Mouse (Mus musculus) limb, embryonic 10.5 days (tissue): ENCODE data around the gene Eya3. TPM values are rescaled to one million over a fixed set of nuclear protein-coding genes. Genes with fewer than 3 reads are reported as not detected.
A peak's percentile ranks its signal among the peaks of the same experiment; 100 is the strongest.
"Not testable (repeated sequence)": the region's sequence is repeated elsewhere in the genome, so short reads cannot be mapped to it uniquely, and the experiment has no call there.

Source experiments
- DNase-seq: peaks from one replicate; pipeline ENCODE4 v3.0.0-alpha.2; 2017; ENCODE audit warnings: low spot score
- H3K27ac ChIP-seq: fragments of 300-500 bp; sonication (generic); 2 replicates; pipeline ENCODE4 v1.5.1; 2016; ENCODE audit warnings: mild to moderate bottlenecking
- H3K27me3 ChIP-seq: fragments of 300-500 bp; sonication (generic); 2 replicates; pipeline ENCODE4 v1.6.1; 2016; ENCODE audit warnings: low read depth, mild to moderate bottlenecking; ENCODE audit not compliant: poor library complexity, severe bottlenecking
- H3K36me3 ChIP-seq: fragments of 300-500 bp; sonication (generic); 2 replicates; pipeline ENCODE4 v1.6.1; 2016; ENCODE audit warnings: mild to moderate bottlenecking, moderate library complexity
- H3K4me1 ChIP-seq: fragments of 300-500 bp; sonication (generic); 2 replicates; pipeline ENCODE4 v1.6.1; 2016
- H3K4me3 ChIP-seq: fragments of 300-500 bp; sonication (generic); 2 replicates; pipeline ENCODE4 v1.5.1; 2016; ENCODE audit warnings: mild to moderate bottlenecking, moderate library complexity
- H3K9me3 ChIP-seq: fragments of 300-500 bp; sonication (generic); replicated peaks from 2 replicates; pipeline ENCODE4 v1.6.1; 2016; ENCODE audit warnings: mild to moderate bottlenecking
- WGBS: fragments of 180-500 bp; shearing (Covaris S2); methylation state at CpG from one replicate; pipeline ENCODE4 v1.1.7; 2016; 5-methylcytosine and 5-hydroxymethylcytosine counted together
- polyA plus RNA-seq: library from polyadenylated mRNA; unstranded; fragments of >200 nt; fragmentation: Nextera tagmentation; extraction: Ambion mirVana; gene quantifications from 2 replicates; pipeline ENCODE4 v1.2.1, GENCODE M21; 2016

Gene Eya3
- 41.9 and 43.0 TPM in 2 replicates for polyA plus RNA-seq

DNA sequence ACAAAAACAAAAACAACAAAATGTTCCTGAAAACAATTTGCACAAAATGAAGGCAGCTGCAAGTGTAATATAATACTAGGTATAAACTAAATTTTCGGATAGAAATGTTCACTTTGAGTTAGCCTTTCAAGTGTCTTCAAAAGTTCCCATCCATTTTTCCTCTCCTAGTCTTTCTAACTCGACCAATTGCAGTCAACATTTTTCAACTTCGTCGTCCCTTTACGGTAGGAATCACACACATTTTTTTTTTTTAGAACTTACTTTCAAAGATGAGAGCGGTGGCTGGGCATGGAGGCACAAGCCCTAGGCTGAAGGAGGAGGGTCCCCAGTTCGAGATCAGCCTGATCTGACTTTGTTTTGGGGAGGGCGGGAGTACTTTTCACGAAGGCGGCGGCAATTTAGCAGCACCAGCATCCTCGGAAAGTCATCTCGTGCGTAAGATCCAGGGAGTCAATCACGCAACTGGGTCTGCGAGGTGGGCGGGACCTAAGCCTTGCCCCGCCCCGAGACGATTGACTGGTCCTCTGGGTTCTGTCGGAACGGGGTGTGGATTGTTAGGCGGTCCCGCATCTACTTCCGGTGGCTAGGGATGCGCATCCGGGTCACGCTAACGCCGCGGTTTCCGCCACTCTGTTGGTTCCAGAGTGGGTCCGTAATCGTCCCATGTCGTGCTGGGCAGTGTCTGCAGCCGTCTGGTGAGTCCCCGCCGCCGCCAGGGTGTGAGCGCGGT, at the start of gene Eya3:
Gene Eya3 (plus strand): TSS at position 527 of the 730 bp plus-strand sequence.
- Histone ChIP-seq H3K36me3 (peaks cover 26% of the 10 kb centered on the region), H3K27me3 (no peaks in the 10 kb centered on the region), H3K4me1 (peaks cover 15% of the 10 kb centered on the region), H3K4me3 (peak within 1 kb of the TSS; percentile 80), H3K9me3 (no peaks in the 10 kb centered on the region), H3K27ac (peak within 1 kb of the TSS; percentile 88)
- under 1% methylated on average over 41 of the region's 41 CpGs for WGBS
- DNase-seq, result peak; percentile 97

DNA sequence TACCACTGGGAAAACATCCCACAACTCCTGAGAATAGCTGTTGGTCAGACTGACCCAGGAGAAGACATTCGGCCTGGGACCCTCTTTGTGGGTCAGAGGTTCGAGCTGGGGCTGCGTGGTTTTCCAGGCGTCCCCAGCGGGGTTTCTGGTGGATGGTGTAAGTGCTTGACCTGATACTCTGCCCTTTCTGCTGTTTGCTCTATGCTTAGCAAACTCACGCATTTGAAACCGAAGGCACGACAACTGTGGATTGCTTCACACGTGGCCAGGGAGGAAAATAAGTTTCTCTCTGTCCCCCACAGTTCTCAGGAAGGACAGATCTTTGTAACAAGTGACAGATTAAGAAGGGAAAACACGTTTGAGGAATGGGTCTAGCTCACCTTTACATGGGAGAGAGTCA, 48.1 kb upstream of the Eya3 start:
- Histone ChIP-seq H3K27me3 (no peaks in the 10 kb centered on the region), H3K27ac (no peak overlapping the region), H3K36me3 (no peaks in the 10 kb centered on the region), H3K4me3 (no peak overlapping the region), H3K9me3 (no peaks in the 10 kb centered on the region), H3K4me1 (no peaks in the 10 kb centered on the region)
- DNase-seq, result no peak
- WGBS, result 87% methylated on average over 10 of the region's 10 CpGs

DNA sequence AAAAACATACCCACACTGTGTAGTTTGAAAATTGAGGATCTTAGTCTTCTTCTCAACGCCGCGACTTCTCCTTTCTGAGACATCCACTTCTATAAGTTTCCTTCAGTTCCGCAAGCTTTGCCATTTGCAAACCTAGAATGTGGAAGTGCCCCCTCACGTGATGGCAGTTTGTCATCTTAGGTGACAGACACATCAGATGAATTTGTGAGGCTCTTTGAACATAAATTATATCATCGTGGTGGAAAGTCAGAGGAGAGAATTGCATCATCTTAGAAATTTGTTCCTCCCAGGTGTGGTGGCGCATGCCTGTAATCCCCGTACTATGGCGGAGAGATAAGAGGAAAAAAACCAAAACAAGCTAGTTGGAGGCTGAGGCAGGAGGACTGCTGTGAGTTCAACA, 45.8 kb upstream of the Eya3 start:
- no peaks in the 10 kb centered on the region for H3K4me1 ChIP-seq
- WGBS, result 94% methylated on average over 9 of the region's 9 CpGs
- no peak for DNase-seq

GRCm38 (mm10) chr4:132594191-132594590, 44.6 kb upstream of the Eya3 start:
- DNase-seq, result no peak
- no peaks in the 10 kb centered on the region for H3K36me3 ChIP-seq
- no peak overlapping the region for H3K27ac ChIP-seq
- WGBS, result 44% methylated on average over 4 of the region's 4 CpGs
- no peak overlapping the region for H3K4me3 ChIP-seq
- no peaks in the 10 kb centered on the region for H3K9me3 ChIP-seq
- no peaks in the 10 kb centered on the region for H3K4me1 ChIP-seq
- no peaks in the 10 kb centered on the region for H3K27me3 ChIP-seq

More for the DNA sequence above, 45.8 kb upstream of the Eya3 start:
- no peaks in the 10 kb centered on the region for H3K9me3 ChIP-seq
- no peaks in the 10 kb centered on the region for H3K27me3 ChIP-seq
- no peaks in the 10 kb centered on the region for H3K36me3 ChIP-seq
- no peak overlapping the region for H3K4me3 ChIP-seq
- H3K27ac ChIP-seq, result no peak overlapping the region

DNA sequence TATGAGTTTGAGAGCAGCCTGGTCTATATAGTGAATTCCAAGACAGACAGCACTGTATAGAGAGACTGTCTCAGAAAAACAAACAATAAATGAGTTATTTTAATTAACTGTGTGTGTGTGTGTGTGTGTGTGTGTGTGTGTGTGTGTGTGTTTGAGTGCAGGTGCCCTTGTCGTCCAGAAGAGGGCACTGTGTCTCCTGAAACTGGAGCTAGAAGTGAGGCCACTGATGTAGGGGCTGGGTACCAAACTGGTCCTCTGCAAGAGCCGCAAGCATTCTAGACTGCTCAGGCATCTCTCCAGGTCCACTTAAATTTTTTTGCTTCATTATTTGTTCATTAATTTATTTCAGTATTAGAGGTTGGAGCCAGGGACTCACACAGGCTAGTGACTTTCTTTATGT, 39.9 kb upstream of the Eya3 start:
- H3K9me3 ChIP-seq, result no peaks in the 10 kb centered on the region
- H3K27me3 ChIP-seq, result no peaks in the 10 kb centered on the region
- H3K36me3 ChIP-seq, result no peaks in the 10 kb centered on the region
- peaks cover 4% of the 10 kb centered on the region; the same call in 1 of the 2 replicates for H3K4me1 ChIP-seq
- WGBS, result 91% methylated on average over 2 of the region's 2 CpGs
- no peak overlapping the region for H3K4me3 ChIP-seq
- no peak for DNase-seq
- H3K27ac ChIP-seq, result no peak overlapping the region

DNA sequence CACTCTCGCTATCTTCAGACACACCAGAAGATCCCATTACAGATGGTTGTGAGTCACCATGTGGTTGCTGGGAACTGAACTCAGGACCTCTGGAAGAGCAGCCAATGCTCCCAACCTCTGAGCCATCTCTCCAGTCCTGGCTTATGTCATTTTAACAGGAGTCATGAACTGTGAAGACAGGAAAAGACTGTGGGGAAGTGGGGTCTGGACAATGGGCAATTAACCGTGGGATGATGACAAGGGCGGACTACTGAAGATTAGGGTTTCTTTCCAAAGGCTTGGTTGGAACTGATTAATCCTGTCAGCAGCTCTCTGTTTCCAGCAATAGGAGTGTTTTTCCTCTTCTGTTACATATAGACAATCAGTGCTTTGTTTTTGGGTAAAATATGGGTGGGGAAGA, 39.0 kb upstream of the Eya3 start:
- no peak overlapping the region for H3K27ac ChIP-seq
- H3K36me3 ChIP-seq, result no peaks in the 10 kb centered on the region
- H3K9me3 ChIP-seq, result no peaks in the 10 kb centered on the region
- DNase-seq, result no peak
- H3K27me3 ChIP-seq, result no peaks in the 10 kb centered on the region
- 93% methylated on average over 3 of the region's 3 CpGs for WGBS
- no peak overlapping the region for H3K4me3 ChIP-seq
- H3K4me1 ChIP-seq, result peaks cover 4% of the 10 kb centered on the region; the same call in 1 of the 2 replicates

GRCm38 (mm10) chr4:132600465-132600864, 38.3 kb upstream of the Eya3 start:
- Histone ChIP-seq H3K4me3 (no peak overlapping the region), H3K27me3 (no peaks in the 10 kb centered on the region), H3K36me3 (no peaks in the 10 kb centered on the region), H3K4me1 (peaks cover 4% of the 10 kb centered on the region; the same call in 1 of the 2 replicates), H3K9me3 (no peaks in the 10 kb centered on the region), H3K27ac (no peak overlapping the region)
- no peak for DNase-seq
- WGBS, result 86% methylated on average over 6 of the region's 6 CpGs

DNA sequence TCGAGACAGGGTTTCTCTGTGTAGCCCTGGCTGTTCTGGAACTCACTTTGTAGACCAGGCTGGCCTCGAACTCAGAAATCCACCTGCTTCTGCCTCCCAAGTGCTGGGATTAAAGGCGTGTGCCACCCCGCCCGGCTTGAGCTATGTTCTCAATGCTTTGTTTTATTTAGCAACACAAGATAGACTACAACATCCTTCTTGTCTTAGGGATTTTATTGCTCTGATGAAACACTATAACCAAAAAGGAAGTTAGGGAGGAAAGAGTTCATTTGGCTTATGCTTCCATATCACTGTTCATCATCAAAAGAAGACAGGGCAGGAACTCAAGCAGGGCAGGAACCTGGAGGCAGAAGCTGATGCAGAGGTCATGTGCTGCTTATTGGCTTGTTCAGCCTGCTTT, 37.5 kb upstream of the Eya3 start:
- H3K27me3 ChIP-seq, H3K36me3 ChIP-seq, DNase-seq, H3K27ac ChIP-seq, H3K9me3 ChIP-seq, H3K4me3 ChIP-seq, H3K4me1 ChIP-seq: not testable (repeated sequence)
- WGBS, result 97% methylated on average over 4 of the region's 5 CpGs

DNA sequence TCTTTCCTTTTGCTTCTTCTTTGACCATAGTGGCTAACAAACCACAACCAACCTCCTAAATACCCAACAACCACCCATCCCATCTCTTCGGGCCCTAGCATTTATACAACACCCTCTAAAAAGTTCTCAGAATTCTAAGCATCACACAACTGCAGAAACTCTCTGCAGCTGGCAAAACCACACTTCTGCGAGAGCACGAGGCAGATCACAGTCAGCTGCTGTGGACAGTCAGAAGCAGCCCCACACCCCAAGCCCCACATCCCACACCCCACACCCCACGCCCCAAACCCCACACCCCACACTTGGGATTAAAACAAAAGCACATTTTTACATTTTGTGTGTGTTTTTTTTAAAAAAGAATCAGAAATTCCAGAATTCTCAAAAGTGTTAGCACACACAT, 35.3 kb upstream of the Eya3 start:
- H3K4me1 ChIP-seq, result peaks cover 4% of the 10 kb centered on the region; the same call in 1 of the 2 replicates
- DNase-seq, result no peak
- H3K27me3 ChIP-seq, result no peaks in the 10 kb centered on the region
- WGBS, result 84% methylated on average over 4 of the region's 4 CpGs
- no peak overlapping the region for H3K4me3 ChIP-seq
- H3K9me3 ChIP-seq, result no peaks in the 10 kb centered on the region
- H3K27ac ChIP-seq, result no peak overlapping the region
- H3K36me3 ChIP-seq, result no peaks in the 10 kb centered on the region

DNA sequence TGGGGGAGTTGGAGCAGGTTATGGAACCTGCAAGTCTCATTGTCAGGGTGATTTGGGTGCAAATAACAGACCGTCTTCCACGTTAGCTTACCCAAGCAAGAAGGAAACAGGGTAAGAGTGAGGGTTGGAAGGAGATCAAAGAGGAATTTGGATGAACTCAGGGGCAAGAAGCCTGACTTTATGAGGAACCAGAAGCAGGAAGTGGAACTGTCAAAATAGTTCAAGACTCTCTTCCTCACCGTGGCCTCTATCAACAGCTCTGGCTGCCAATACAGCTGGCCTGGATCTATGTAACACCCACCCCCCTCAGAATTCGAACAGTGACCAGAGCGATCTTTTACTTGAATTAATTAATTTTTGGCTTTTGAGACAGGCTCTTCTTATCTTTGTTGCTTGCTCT, 33.0 kb upstream of the Eya3 start:
- no peaks in the 10 kb centered on the region for H3K36me3 ChIP-seq
- H3K4me1 ChIP-seq, result peaks cover 4% of the 10 kb centered on the region; the same call in 1 of the 2 replicates
- H3K27ac ChIP-seq, result no peak overlapping the region
- H3K9me3 ChIP-seq, result no peaks in the 10 kb centered on the region
- H3K4me3 ChIP-seq, result no peak overlapping the region
- 77% methylated on average over 5 of the region's 5 CpGs for WGBS
- H3K27me3 ChIP-seq, result no peaks in the 10 kb centered on the region
- no peak for DNase-seq

- no peak for DNase-seq
- H3K9me3 ChIP-seq, result no peaks in the 10 kb centered on the region
- no peaks in the 10 kb centered on the region for H3K36me3 ChIP-seq
- H3K27me3 ChIP-seq, result no peaks in the 10 kb centered on the region
- WGBS, result 64% methylated on average over 4 of the region's 4 CpGs
- H3K27ac ChIP-seq, result no peak overlapping the region
- no peak overlapping the region for H3K4me3 ChIP-seq
- no peaks in the 10 kb centered on the region for H3K4me1 ChIP-seq
These were observed 30.6 kb upstream of the Eya3 start for GRCm38 (mm10) chr4:132608147-132608546.

GRCm38 (mm10) chr4:132610301-132610984, 28.3 kb upstream of the Eya3 start:
- Histone ChIP-seq H3K4me3 (no peak overlapping the region), H3K27me3 (no peaks in the 10 kb centered on the region), H3K4me1 (no peaks in the 10 kb centered on the region), H3K36me3 (no peaks in the 10 kb centered on the region), H3K9me3 (0 out of 2 replicates have a peak, but pooled peaks cover 3% of the 10 kb centered on the region), H3K27ac (no peak overlapping the region)
- WGBS, result 89% methylated on average over 3 of the region's 3 CpGs
- DNase-seq, result no peak

DNA sequence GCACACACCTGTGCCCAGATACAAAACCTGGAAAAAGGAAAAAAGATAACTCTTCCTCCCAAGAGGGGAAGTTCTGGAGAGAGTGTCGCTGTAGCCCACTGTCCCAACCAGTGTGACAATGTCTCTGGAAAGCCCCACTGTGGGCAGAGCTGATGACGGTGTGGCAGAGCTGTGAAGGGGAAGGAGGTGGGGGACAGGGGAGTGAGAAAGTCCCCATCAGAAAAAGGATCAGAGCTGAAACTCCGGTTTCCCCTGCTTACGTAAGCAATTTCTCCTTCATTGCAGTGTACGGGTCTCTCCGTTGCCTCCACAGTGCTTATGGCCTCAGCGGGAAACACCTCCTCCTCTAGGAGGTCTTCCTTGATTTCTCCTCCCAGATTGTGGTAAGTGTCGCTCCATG, 27.5 kb upstream of the Eya3 start:
- no peak overlapping the region for H3K27ac ChIP-seq
- H3K4me3 ChIP-seq, result no peak overlapping the region
- H3K27me3 ChIP-seq, result no peaks in the 10 kb centered on the region
- 0 out of 2 replicates have a peak, but pooled peaks cover 3% of the 10 kb centered on the region for H3K9me3 ChIP-seq
- H3K4me1 ChIP-seq, result no peaks in the 10 kb centered on the region
- no peaks in the 10 kb centered on the region for H3K36me3 ChIP-seq
- 79% methylated on average over 8 of the region's 8 CpGs for WGBS
- DNase-seq, result no peak
